ENCODE assay signal across 8 mouse cellular contexts in genomic region chr17:33523431-33523917, GRCm38 (mm10). TPM values are rescaled to one million over a fixed set of nuclear protein-coding genes. Genes with fewer than 3 reads are reported as not detected.
DNase-seq lines count a peak whose midpoint lies in the region; ATAC-seq lines count a peak whose summit lies in the region.

No protein-coding gene starts in this region.

- peak overlapping the region; percentile 73 for H3K4me2 ChIP-seq in forebrain, embryonic 13.5 days
- peak overlapping the region; percentile 77 for H3K4me2 ChIP-seq in limb, embryonic 11.5 days (ENCODE audit: low read depth, severe bottlenecking)
- H3K4me2 ChIP-seq in neural tube, embryonic 14.5 days (ENCODE audit: low read depth, low read length), result peak overlapping the region; percentile 65

- peak overlapping the region; percentile 70 for H3K27ac ChIP-seq in forebrain, embryonic 13.5 days
- peak overlapping the region; percentile 94 for H3K27ac ChIP-seq in limb, embryonic 11.5 days (replicated peaks; ENCODE audit: low read depth, low read length)
- no peak overlapping the region; the same call in 1 of the 2 replicates for H3K27ac ChIP-seq in neural tube, embryonic 14.5 days (ENCODE audit: low read depth, low read length)

- no peaks in the 10 kb centered on the region for H3K9me3 ChIP-seq in forebrain, embryonic 13.5 days (replicated peaks)
- no peaks in the 10 kb centered on the region for H3K9me3 ChIP-seq in limb, embryonic 11.5 days (ENCODE audit: control insufficient read depth, low read length)
- no peaks in the 10 kb centered on the region for H3K9me3 ChIP-seq in neural tube, embryonic 14.5 days (ENCODE audit: control insufficient read depth, low read length)

- H3K27me3 ChIP-seq in forebrain, embryonic 13.5 days, result no peaks in the 10 kb centered on the region
- no peaks in the 10 kb centered on the region for H3K27me3 ChIP-seq in limb, embryonic 11.5 days (ENCODE audit: control insufficient read depth, insufficient read depth, low read length)
- H3K27me3 ChIP-seq in neural tube, embryonic 14.5 days (ENCODE audit: control insufficient read depth, insufficient read depth, low read length), result no peaks in the 10 kb centered on the region

- WGBS in forebrain, embryonic 13.5 days, result 3% methylated on average over 11 of the region's 13 CpGs
- whole genome bisulfite sequencing in limb, embryonic 11.5 days, result 2% methylated on average over 12 of the region's 13 CpGs
- WGBS in neural tube, embryonic 14.5 days, result 2% methylated on average over 11 of the region's 13 CpGs

- ATAC-seq in forebrain, embryonic 13.5 days, result peak; percentile 57
- peak; percentile 23; the same call in 1 of the 2 replicates for ATAC-seq in limb, embryonic 11.5 days (ENCODE audit: insufficient number of reproducible peaks, low FRiP score, low TSS enrichment, low read depth)
- ATAC-seq in neural tube, embryonic 14.5 days (ENCODE audit: low read depth), result peak; percentile 58

- H3K9ac ChIP-seq in forebrain, embryonic 13.5 days, result peak overlapping the region; percentile 79
- H3K9ac ChIP-seq in limb, embryonic 11.5 days (ENCODE audit: low read length), result peak overlapping the region; percentile 77
- peak overlapping the region; percentile 76 for H3K9ac ChIP-seq in neural tube, embryonic 14.5 days (replicated peaks; ENCODE audit: low read depth, low read length)

- H3K4me1 ChIP-seq in forebrain, embryonic 13.5 days, result peaks cover 29% of the 10 kb centered on the region
- H3K4me1 ChIP-seq in limb, embryonic 11.5 days (ENCODE audit: control insufficient read depth, insufficient read depth, low read length), result peaks cover 14% of the 10 kb centered on the region
- peaks cover 5% of the 10 kb centered on the region; the same call in 1 of the 2 replicates for H3K4me1 ChIP-seq in neural tube, embryonic 14.5 days (ENCODE audit: control insufficient read depth, insufficient read depth, low read length)

- peak; percentile 3 for DNase-seq in left cerebral cortex, adult 11 months (ENCODE audit: low spot score)
- no peak for DNase-seq in left cerebral cortex, adult 9 months (ENCODE audit: low spot score in 2 of 2)
- DNase-seq in T-cell, adult 2 months (ENCODE audit: low spot score), result peak; percentile 3
- peak; percentile 66 for DNase-seq in limb, embryonic 11.5 days (ENCODE audit: low spot score)
- DNase-seq in left cerebral cortex, postnatal 36 days (ENCODE audit: low spot score in 2 of 2), result no peak
- DNase-seq in frontal cortex, postnatal 10 days (ENCODE audit: low spot score in 2 of 2), result no peak

- peak overlapping the region; percentile 73 for H3K4me3 ChIP-seq in forebrain, embryonic 13.5 days
- peak overlapping the region; percentile 63 for H3K4me3 ChIP-seq in limb, embryonic 11.5 days (ENCODE audit: low read depth, low read length)
- peak overlapping the region; percentile 67 for H3K4me3 ChIP-seq in neural tube, embryonic 14.5 days (ENCODE audit: low read depth, low read length)

- peaks cover 5% of the 10 kb centered on the region; the same call in 1 of the 2 replicates for H3K36me3 ChIP-seq in forebrain, embryonic 13.5 days (ENCODE audit: poor library complexity, severe bottlenecking)
- H3K36me3 ChIP-seq in limb, embryonic 11.5 days (ENCODE audit: control insufficient read depth, insufficient read depth, low read length), result peaks cover 5% of the 10 kb centered on the region; the same call in 1 of the 2 replicates
- H3K36me3 ChIP-seq in neural tube, embryonic 14.5 days (ENCODE audit: control insufficient read depth, insufficient read depth, low read length), result no peaks in the 10 kb centered on the region

- intact Hi-C loops in left cerebral cortex, postnatal 36 days (cut with DNase I), result no loop called here

RNA-seq across cellular contexts. Expression of gene Adamts10, which starts 0.5 kb away (rescaled TPM):
- 36.5 and 37.3 TPM in 2 replicates for polyA plus RNA-seq in forebrain, embryonic 13.5 days (2015; fragmentation: Nextera tagmentation; extraction: Ambion mirVana)
- 72.1 and 78.7 TPM in 2 replicates for polyA plus RNA-seq in limb, embryonic 11.5 days (2014; fragmentation: Nextera tagmentation; extraction: Ambion mirVana)
- 45.9 and 57.2 TPM in 2 replicates for polyA plus RNA-seq in neural tube, embryonic 14.5 days (2014; fragmentation: Nextera tagmentation; extraction: Ambion mirVana)
- total RNA-seq in left cerebral cortex, postnatal 36 days (2021), result 10 to 100 TPM; 19.9 to 36.9 TPM

RNA-seq across cellular contexts. Expression of gene Myo1f, which starts 32.0 kb away (rescaled TPM):
- polyA plus RNA-seq in forebrain, embryonic 13.5 days (2015; fragmentation: Nextera tagmentation; extraction: Ambion mirVana), result 1.0 and 1.4 TPM in 2 replicates
- 1.1 and 1.5 TPM in 2 replicates for polyA plus RNA-seq in limb, embryonic 11.5 days (2014; fragmentation: Nextera tagmentation; extraction: Ambion mirVana)
- 1.0 and 2.8 TPM in 2 replicates for polyA plus RNA-seq in neural tube, embryonic 14.5 days (2014; fragmentation: Nextera tagmentation; extraction: Ambion mirVana)
- 1 to 10 TPM; 1.8 to 2.5 TPM for total RNA-seq in left cerebral cortex, postnatal 36 days (2021)

Comparison
In these comparisons a context has a peak if more than half of its experiments do, and no peak if none do; other contexts are left out.
1. DNase-seq: peak in left cerebral cortex, adult 11 months (single experiment), T-cell, adult 2 months (single experiment) and limb, embryonic 11.5 days (single experiment); none in left cerebral cortex, adult 9 months (0 of 2), left cerebral cortex, postnatal 36 days (0 of 2) and frontal cortex, postnatal 10 days (0 of 2).
2. Peak in every context shown above with its lines, with median percentiles within 50 percentile points of each other: ATAC-seq, H3K4me2 ChIP-seq, H3K4me3 ChIP-seq and H3K9ac ChIP-seq.